Mouse (Mus musculus) hindbrain, postnatal 0 days (tissue): Measurements from ENCODE around the gene 4930535I16Rik. TPM values are rescaled to one million over a fixed set of nuclear protein-coding genes. Genes with fewer than 3 reads are reported as not detected.

Experiments
- ATAC-seq: fragments of 200-750 bp; cut with Nextera tagmentation; 2 replicates; pipeline ENCODE4 v1.8.0; 2017; ENCODE audit warnings: mild to moderate bottlenecking, moderate TSS enrichment, moderate library complexity
- DNase-seq: peaks from one replicate; pipeline ENCODE4 v3.0.0-alpha.2; 2015; ENCODE audit warnings: low spot score
- H3K27ac ChIP-seq: fragments of 300-500 bp; sonication (generic); 2 replicates; pipeline ENCODE4 v1.5.1; 2014; ENCODE audit warnings: mild to moderate bottlenecking
- H3K27me3 ChIP-seq: fragments of 300-500 bp; sonication (generic); 2 replicates; pipeline ENCODE4 v1.6.1; 2014; ENCODE audit warnings: low read length, mixed read lengths; ENCODE audit not compliant: insufficient read depth
- H3K36me3 ChIP-seq: fragments of 300-500 bp; sonication (generic); 2 replicates; pipeline ENCODE4 v1.6.1; 2014; ENCODE audit warnings: low read length, mixed read lengths; ENCODE audit not compliant: insufficient read depth
- H3K4me1 ChIP-seq: fragments of 300-500 bp; sonication (generic); 2 replicates; pipeline ENCODE4 v1.6.1; 2014; ENCODE audit warnings: antibody characterized with exemption, low read length, mixed read lengths; ENCODE audit not compliant: insufficient read depth
- H3K4me2 ChIP-seq: fragments of 300-500 bp; sonication (generic); 2 replicates; pipeline ENCODE4 v1.6.1; 2014; ENCODE audit warnings: low read depth, mild to moderate bottlenecking, low read length, moderate library complexity, mixed read lengths
- H3K4me3 ChIP-seq: fragments of 300-500 bp; sonication (generic); 2 replicates; pipeline ENCODE4 v1.5.1; 2014; ENCODE audit warnings: low read length
- H3K9ac ChIP-seq: fragments of 300-500 bp; sonication (generic); replicated peaks from 2 replicates; pipeline ENCODE4 v1.6.1; 2014; ENCODE audit warnings: mild to moderate bottlenecking, low read length, moderate library complexity, mixed read lengths
- H3K9me3 ChIP-seq: fragments of 300-500 bp; sonication (generic); 2 replicates; pipeline ENCODE4 v1.6.1; 2016; ENCODE audit warnings: low read length, mixed read lengths
- CTCF ChIP-seq: IDR thresholded peaks from 2 replicates; pipeline ENCODE4 v1.5.1; 2016; ENCODE audit warnings: antibody characterized with exemption, control low read depth, low read depth
- WGBS: fragments of 180-500 bp; shearing (Covaris S2); extraction: QIAGEN DNeasy Blood & Tissue Kit; methylation state at CpG from one replicate; pipeline ENCODE4 v1.1.7; 2014; 5-methylcytosine and 5-hydroxymethylcytosine counted together
- polyA plus RNA-seq: library from polyadenylated mRNA; unstranded; fragments of >200 nt; fragmentation: Nextera tagmentation; extraction: Ambion mirVana; gene quantifications from 2 replicates; pipeline ENCODE4 v1.2.1, GENCODE M21; 2015
- total RNA-seq: library from RNA; depleted of rRNA; stranded (reverse); fragments of >200 nt; gene quantifications from 2 replicates; pipeline ENCODE4 v1.2.3, GENCODE M21; 2014; rRNA removed

The 4930535I16Rik gene
- total RNA-seq (not detected in 2 replicates), polyA plus RNA-seq (not detected in 2 replicates)

DNA sequence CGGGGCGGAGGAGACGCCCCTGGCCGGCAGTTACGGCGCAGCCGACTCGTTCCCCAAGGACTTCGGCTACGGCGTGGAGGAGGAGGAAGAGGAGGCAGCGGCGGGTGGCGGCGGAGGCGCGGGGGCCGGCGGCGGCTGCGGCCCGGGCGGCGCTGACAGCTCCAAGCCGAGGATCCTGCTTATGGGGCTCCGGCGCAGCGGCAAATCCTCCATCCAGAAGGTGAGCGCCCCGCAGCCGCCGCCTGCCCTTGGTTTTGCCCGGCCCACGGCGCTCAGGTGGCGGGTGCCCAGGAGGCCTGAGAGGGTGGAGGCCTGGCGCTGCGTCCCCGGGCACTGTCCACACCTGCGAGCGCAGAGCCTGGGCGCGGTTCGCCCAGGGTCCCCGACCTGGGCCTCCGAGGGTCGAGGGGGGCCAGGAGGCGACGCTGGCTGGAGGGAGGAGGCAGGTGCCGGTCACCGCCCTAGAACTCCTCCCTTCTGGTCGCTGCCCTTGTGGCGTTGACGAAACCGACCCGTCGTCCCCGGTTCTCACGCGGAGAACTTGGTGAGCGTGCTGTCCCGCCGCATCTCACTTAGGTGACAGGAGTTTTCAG, at the start of gene 4930535I16Rik:
Gene 4930535I16Rik, minus strand, starts transcription at position 475 of the 593 bp plus-strand sequence.
- ATAC-seq = peak; percentile 28

DNA sequence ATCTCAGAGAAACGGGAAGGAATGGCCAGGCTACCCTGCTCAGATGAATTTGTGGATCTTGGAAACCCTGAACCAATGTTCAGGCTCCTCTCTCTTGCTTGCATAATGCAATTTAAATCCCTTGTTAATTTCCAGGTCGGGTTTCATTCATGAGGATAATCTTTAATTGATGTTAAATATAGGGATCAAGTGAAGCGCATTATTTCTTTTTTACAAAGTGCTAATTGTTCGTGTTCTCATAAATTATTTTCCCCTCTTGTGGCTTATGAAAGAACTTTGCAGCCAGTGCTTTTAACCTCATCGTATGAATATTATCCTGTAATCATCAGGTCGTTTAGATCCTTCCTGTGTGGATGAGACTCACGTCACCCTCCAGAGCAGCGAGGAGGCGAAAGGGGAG, 44.9 kb upstream of the 4930535I16Rik start:
- no peak for DNase-seq
- Histone ChIP-seq H3K36me3 (no peaks in the 10 kb centered on the region), H3K9ac (no peak overlapping the region), H3K4me2 (no peak overlapping the region), H3K4me1 (no peaks in the 10 kb centered on the region), H3K4me3 (no peak overlapping the region), H3K27me3 (no peaks in the 10 kb centered on the region), H3K27ac (no peak overlapping the region), H3K9me3 (no peaks in the 10 kb centered on the region)
- 64% methylated on average over 9 of the region's 9 CpGs for WGBS
- ATAC-seq = no peak
- no peak for TF ChIP-seq CTCF

More for the DNA sequence above, at the start of gene 4930535I16Rik:
- TF ChIP-seq CTCF = no peak
- H3K27ac ChIP-seq = peak within 1 kb of the TSS; percentile 91
- no peaks in the 10 kb centered on the region for H3K9me3 ChIP-seq
- peaks cover 3% of the 10 kb centered on the region; the same call in 1 of the 2 replicates for H3K36me3 ChIP-seq
- H3K27me3 ChIP-seq = no peaks in the 10 kb centered on the region
- peak within 1 kb of the TSS; percentile 85 for H3K9ac ChIP-seq
- DNase-seq = peak; percentile 37
- peak within 1 kb of the TSS; percentile 86 for H3K4me2 ChIP-seq
- peak within 1 kb of the TSS; percentile 97 for H3K4me3 ChIP-seq
- WGBS = 0% methylated on average over 34 of the region's 63 CpGs
- peaks cover 17% of the 10 kb centered on the region for H3K4me1 ChIP-seq

DNA sequence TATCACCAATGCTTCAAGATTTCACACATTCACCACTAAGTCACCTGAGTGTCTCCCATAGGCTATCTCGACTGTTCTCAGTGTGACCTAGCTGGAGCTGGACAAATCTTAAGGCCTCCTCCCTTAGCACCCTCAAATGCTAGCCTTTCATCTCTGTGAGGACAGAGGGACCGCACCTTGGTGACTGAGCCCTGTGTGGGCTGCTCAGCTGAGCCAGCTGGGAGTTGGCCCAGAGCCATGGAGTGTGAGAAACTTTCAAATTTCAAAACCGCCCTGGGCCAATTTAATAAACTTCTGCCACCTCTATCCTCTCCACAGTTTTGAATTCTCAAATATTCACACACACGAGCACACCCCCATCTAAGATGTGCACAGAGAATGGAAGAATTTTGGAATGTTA, 43.1 kb upstream of the 4930535I16Rik start:
- no peak for DNase-seq
- no peaks in the 10 kb centered on the region for H3K9me3 ChIP-seq
- WGBS = 64% methylated on average over 4 of the region's 4 CpGs
- H3K4me1 ChIP-seq = no peaks in the 10 kb centered on the region
- H3K36me3 ChIP-seq = no peaks in the 10 kb centered on the region
- no peak overlapping the region for H3K4me3 ChIP-seq
- TF ChIP-seq CTCF = no peak
- no peak for ATAC-seq
- no peak overlapping the region for H3K27ac ChIP-seq
- H3K27me3 ChIP-seq = no peaks in the 10 kb centered on the region
- H3K9ac ChIP-seq = no peak overlapping the region
- H3K4me2 ChIP-seq = no peak overlapping the region

DNA sequence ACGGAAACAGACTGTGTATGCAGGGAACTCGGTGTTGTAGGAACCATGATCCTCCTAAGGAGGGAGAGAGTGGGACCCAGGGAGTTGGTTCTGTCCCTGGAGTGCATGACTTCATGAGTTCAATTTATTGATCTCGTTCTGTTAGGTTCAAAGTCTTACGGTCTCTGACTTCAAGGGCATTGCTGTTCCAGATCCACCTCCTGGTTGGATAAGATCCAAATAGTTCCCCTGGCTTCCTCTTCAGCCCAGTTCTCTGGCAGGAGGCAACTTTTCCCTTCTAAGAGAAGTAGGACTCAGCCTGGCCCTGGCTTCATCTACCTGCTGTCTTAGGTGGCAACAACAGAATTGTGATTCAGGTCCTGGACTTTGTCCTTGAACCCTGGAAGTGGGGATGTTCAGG, 40.1 kb upstream of the 4930535I16Rik start:
- no peak for ATAC-seq
- WGBS = 73% methylated on average over 4 of the region's 4 CpGs
- Histone ChIP-seq H3K4me1 (no peaks in the 10 kb centered on the region), H3K4me3 (no peak overlapping the region), H3K36me3 (no peaks in the 10 kb centered on the region), H3K4me2 (no peak overlapping the region), H3K9me3 (no peaks in the 10 kb centered on the region), H3K27me3 (peaks cover 4% of the 10 kb centered on the region; the same call in 1 of the 2 replicates), H3K9ac (no peak overlapping the region), H3K27ac (no peak overlapping the region)
- no peak for DNase-seq
- no peak for TF ChIP-seq CTCF

DNA sequence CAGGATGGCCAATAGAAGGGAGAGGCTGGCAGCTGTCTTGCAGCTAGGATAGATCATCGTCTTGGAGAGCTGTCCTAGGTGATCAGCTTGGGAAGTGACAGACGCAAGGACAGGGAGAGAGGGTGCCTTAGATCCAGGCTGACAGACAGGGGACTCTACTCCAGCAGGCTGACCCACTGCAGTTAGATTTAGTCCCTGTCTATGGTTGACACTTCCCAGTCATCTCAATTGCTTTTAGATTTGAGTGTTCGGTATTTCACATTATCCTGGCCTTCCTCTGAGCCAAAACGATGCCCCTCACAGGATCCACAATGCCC, 39.6 kb upstream of the 4930535I16Rik start:
- Histone ChIP-seq H3K4me1 (no peaks in the 10 kb centered on the region), H3K9ac (no peak overlapping the region), H3K4me3 (0 out of 2 replicates have a peak overlapping the region, but pooled peaks have one; percentile 1), H3K27ac (no peak overlapping the region), H3K9me3 (no peaks in the 10 kb centered on the region), H3K27me3 (peaks cover 4% of the 10 kb centered on the region; the same call in 1 of the 2 replicates), H3K36me3 (no peaks in the 10 kb centered on the region), H3K4me2 (peak overlapping the region; percentile 42)
- DNase-seq (no peak), ATAC-seq (no peak)
- no peak for TF ChIP-seq CTCF
- WGBS = 53% methylated on average over 4 of the region's 4 CpGs

DNA sequence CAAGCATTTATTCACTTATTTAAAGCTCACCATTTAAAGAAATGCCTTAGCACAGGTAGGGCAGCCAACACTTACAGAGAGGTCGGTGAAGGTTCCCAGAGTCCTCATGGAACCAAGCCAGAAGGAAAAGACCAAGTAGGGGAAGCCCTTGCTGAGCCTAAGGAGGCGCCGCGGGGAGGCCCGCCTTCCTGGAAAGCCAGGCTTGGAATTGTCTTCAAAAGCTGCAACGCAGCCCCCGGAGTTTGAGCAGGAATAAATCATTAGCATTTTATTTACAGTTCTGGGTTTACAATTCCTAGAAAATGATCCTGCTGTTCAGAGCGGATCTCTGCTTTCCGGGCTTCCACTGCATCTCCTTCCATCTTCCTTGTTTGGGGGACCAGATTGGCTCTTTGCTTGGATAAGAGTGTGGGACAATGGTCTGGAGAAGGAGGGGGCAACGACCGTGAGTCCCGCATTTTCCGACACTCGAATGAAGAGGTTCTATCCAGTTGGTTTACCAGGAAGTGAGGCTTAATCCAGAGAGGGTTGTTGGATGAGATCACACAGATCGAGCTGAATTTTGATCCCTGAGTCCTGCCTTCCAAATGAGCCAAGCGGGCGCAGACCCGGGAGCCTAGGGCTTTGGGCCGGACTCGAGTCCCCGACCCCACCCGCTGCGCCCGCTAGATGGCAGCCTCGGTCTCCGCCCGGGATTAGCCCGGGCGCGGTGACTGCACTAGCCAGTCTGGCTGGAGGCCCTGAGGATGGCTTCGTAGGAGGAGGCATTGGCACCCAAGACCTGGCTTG, 39.1 kb upstream of the 4930535I16Rik start:
- 6% methylated on average over 31 of the region's 31 CpGs for WGBS
- Histone ChIP-seq H3K4me3 (0 out of 2 replicates have a peak overlapping the region, but pooled peaks have one; percentile 1), H3K9me3 (no peaks in the 10 kb centered on the region), H3K27ac (no peak overlapping the region), H3K4me1 (no peaks in the 10 kb centered on the region), H3K27me3 (peaks cover 4% of the 10 kb centered on the region; the same call in 1 of the 2 replicates), H3K9ac (no peak overlapping the region), H3K36me3 (no peaks in the 10 kb centered on the region), H3K4me2 (peak overlapping the region; percentile 42)
- peak; percentile 90 for TF ChIP-seq CTCF
- peak; percentile 93 for DNase-seq
- peak; percentile 84 for ATAC-seq
